Mouse (Mus musculus) heart, embryonic 12.5 days (tissue): ENCODE results near the gene Topors. TPM values are rescaled to one million over a fixed set of nuclear protein-coding genes. Genes with fewer than 3 reads are reported as not detected.

ENCODE experiments used
- polyA plus RNA-seq: library from polyadenylated mRNA; unstranded; fragments of >200 nt; fragmentation: Nextera tagmentation; extraction: Ambion mirVana; gene quantifications from 2 replicates; pipeline ENCODE4 v1.2.1, GENCODE M21; 2016

Topors gene
- polyA plus RNA-seq, 1 experiment from 2014 or later: 35.3 TPM

Other genes with a start within 250 kb of the Topors start
- 33.1 and 34.6 TPM in 2 replicates for gene Aco1, start 126.8 kb downstream of the Topors start, polyA plus RNA-seq
- gene Ddx58, start 30.0 kb downstream of the Topors start, polyA plus RNA-seq: 8.1 and 8.7 TPM in 2 replicates
- 28.4 and 34.7 TPM in 2 replicates for gene Smim27, start 271 bp downstream of the Topors start, polyA plus RNA-seq
- gene Ndufb6, start 9.6 kb upstream of the Topors start, polyA plus RNA-seq: 457 and 461 TPM in 2 replicates
- gene Tmem215, start 202.3 kb upstream of the Topors start, polyA plus RNA-seq: 0.81 and 1.0 TPM in 2 replicates